Mouse (Mus musculus) layer of hippocampus, adult 8-10 months (tissue): ENCODE results near the gene Tcaf2. TPM values are rescaled to one million over a fixed set of nuclear protein-coding genes. Genes with fewer than 3 reads are reported as not detected.

Source experiments
- DNase-seq, 2 experiments: peaks; one replicate each; pipeline ENCODE4 v3.0.0; 2022; ENCODE audit warnings: low spot score in 2 of 2
- total RNA-seq, 4 experiments: library from RNA; stranded (reverse); gene quantifications; 2 replicates each; pipeline ENCODE4 v1.2.4; 2022

The Tcaf2 gene
- 1 to 10 TPM in 1 of 4 experiments, under 1 TPM in 3; 0.74 to 1.1 (median 0.89) TPM for total RNA-seq

DNA sequence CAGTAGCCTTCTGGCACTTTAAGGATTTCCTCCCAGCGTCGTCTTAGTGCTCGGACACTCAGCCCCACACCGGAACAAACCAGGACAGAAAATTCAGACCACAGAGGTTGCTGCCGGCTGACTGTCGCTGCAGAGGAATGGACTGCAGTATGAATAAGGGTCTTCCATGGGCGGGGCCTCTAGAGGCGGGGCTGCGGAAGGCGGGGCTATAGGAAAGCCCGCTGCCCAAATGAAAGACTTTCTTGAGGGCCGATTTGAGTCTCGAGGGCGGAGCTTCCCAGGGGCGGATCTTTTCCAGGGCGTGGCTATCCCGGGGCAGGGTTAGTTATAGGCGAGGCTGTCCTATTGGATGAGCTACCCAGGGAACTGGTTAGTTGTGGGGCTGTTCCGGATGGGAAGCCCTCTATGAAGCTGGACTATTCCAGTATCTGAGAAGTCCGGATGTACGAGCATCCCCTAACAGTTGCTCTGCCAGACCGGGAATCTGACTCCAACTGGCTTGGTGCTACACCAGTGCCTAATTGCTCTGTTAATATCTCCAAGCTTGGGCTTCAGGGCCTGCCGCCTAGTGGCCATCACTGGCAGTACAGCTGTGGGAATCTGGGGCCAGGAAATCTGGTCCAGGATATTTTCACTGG, at the start of gene Tcaf2:
Tcaf2 (minus strand) TSS at position 343 of the 638 bp plus-strand sequence.
- peak; percentile 28 to 63 for DNase-seq

DNA sequence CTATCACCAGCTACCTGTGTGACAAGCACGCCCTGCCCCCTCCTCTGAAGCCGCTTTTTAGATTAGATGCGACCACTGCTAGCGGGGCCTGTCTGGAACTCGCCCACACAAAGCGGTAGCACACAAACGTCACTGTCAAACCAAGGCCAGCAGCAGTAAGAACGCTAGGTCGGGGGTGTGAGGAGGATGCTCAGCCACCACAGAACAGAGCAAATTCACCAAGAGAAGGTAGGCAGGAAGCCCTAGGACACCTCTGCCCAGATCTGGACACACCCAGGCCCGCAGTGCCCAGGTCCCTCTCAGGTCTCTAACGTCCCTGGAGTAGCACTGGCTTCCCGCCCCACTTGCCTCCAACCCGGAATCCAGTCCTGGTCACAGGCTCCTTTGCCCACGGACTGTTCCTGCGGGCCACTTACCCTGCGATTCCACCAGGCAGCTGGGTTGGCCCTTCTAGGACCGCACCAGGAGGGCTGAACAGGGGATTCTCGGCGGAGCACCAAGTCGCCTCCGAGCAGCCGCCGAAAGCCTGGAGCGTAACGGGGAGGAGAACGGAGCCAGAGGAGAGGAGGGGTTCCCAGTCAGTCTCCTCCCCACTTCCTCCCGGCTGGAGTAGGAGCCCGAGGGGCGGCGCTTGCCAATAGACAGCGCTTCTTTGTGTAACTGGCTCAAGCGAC, 47.6 kb upstream of the Tcaf2 start:
- DNase-seq: peak; percentile 78 to 80

DNA sequence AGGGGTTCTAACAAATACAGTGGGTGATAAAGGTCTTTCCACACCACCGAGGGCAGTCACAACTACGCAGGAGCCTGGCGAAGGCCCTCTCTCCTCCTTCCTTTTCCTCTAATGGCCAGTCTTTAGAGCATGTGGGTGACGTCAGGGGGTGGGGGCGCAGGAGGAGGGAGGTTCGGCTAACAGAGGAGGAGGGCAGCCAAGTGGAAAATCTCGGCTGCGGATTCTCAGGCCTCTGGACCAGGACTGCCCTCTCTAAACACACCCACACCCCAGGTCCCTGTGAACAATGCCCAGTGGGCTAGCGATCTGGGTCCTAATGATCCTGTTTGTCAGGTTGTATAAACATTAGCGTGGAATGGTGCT, 47.1 kb upstream of the Tcaf2 start:
- peak; percentile 65 to 77 for DNase-seq

DNA sequence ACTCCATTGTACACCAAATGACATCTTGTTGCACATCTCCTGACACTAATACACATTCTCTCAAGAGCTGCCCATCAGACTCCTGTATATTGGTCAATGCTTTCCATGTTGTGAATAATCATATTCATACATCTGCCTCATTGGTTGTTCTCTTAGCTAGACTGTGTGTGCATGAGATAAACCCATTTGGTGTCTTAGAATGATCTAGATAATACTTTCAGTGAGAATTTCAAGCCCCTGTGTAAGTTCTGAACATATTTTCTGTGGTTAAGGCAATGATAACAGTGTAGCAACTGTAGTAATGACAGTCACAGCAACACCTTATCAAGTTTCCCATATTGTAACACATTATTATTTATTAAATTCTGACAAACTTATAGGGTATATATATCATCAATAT, 44.7 kb upstream of the Tcaf2 start:
- no peak for DNase-seq

DNA sequence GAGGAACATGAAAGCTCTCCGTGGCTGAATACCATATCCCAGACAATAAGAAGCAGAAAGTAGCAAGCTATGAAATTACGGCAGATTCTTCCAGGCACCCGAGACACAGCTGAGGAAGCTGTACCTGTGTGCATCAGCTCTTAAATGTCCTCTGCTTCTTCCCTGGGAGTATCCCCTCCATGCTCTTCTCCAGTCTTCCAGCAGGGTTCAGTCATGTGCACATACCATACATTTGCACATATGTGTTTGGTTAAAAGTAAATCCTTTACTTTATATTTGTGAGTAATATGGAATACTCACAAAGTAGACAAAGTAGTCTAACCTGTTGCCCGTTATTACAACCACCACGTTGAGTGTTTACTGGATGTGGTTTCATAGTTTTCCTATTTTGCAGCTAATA, 42.9 kb upstream of the Tcaf2 start:
- no peak for DNase-seq

DNA sequence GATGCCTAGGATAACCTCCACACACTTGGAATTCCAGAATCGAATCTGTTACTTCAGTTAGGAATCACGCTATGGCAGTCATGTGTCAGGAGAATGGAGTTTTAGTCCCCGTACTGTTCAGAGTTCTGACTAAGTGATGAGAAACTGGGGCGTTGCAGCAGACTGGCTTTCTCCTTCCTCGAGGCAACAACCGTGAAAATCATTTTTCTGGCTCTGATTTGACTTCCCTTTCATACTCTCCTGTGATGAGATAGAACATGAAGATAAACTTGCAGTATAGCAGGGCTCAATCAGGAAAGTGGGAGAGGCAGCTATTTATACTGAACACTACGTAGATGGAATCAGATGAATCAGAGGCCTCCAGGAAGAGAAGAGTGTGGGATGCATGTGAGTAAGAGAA, 35.0 kb upstream of the Tcaf2 start:
- no peak for DNase-seq

DNA sequence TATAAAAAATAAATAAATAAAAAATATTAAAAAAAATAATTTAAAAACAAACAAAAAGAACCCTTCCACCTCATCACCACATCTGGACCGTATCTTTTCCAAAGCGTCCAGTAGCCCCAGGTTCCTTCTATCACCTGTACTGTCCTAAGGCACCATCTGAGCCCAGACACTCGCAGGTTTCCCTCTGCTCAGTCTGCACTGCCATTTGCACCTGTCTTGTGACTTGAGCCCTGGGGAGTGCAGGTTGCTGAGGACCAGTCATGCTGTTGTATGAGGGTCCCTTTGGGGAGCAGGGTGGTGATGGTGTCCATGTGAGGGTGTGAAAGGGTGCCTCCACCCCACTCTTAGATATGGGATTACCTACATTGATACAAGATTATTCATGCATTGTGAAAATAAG, 31.0 kb upstream of the Tcaf2 start:
- no peak for DNase-seq

DNA sequence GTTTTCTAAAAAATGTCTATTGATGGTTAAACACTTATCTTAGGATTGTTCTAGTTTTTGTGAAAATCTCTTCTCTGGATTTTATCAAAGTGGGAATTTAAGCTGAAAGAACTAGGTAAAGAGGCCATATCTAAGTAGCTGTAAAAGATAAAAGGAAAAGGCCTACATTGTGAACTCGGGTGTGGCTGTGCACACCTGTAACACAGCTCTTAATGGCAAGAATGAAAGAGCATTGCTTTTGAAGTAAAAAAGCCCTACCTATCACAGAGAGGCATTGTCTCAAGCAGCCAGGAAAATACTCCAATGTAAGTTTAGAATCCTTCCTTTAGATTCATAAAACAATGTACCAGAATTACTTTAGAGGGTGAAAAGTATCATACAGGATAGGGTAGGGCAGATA, 26.7 kb upstream of the Tcaf2 start:
- DNase-seq: no peak

DNA sequence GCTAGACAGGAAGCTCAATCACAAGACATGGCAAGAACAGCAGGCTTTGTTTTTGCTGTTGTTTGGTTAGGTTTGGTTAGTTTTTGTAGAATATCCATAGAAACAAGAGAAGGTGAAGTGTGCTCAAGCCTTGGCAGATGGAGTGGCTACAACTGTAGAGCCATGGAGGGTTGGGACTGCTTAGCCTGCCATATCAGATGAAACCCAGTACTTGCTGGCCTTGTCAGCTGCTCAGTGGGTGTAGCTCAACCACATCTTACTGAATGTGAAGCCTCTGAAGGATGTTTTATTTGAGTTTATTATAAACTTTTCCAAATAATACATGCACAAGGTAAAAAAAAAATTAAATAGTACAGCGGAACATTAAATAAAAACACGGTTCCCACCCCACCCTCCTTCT, 22.7 kb upstream of the Tcaf2 start:
- DNase-seq: no peak

DNA sequence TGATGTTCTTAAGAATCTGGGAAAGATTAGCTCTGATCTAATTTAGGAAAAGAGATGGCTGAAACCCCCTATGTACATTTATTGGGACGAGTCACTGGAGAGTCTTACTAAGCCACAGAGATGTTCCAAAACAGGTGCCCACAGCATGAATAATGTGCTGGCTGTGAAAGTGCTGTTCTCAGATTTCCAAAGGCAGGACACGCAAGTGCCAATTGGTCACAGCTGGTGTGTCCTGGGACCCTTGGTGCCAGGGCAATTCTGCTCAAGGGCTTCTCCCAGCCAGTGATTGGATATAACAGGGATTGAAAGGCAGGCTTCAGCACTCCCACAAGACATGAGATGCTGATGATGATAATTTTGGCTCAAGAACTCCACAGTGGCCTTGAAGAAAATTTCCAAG, 16.7 kb upstream of the Tcaf2 start:
- no peak for DNase-seq

DNA sequence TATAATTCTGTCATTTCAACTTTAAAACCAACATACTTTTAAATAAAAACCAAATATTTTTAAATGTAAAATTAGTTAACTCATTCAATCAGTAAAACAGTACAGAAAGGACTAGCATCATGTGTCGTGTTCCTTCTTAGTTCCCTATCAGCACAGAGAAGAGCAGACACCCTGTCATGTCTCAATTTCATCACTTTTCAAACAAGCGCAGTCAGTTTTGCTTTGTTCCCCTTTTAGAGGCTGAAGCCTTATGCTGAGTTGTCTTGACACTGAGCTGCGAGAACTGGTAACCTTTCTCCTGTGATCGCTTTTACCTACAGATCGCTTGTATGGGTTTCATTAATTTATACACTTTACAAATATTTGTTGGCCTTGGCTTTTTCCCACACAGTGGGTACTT, 10.7 kb downstream of the Tcaf2 start:
- no peak for DNase-seq

DNA sequence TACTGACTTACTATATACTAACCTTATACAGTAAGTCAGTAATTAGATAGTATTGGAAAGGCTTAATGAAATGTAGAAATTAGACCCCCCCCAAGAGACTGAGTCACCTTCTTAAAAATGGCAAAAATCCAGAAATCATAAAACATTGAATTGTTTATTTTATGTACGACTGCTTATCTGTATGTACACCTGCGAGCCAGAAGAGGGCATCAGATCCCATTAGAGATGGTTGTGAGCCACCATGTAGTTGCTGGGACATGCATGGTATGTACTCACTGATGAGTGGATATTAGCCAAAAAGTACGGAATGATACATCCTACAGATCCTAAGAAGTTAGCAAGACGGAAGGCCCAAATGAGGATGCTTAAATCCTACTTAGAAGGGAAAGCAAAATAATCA, 13.7 kb downstream of the Tcaf2 start:
- no peak for DNase-seq

DNA sequence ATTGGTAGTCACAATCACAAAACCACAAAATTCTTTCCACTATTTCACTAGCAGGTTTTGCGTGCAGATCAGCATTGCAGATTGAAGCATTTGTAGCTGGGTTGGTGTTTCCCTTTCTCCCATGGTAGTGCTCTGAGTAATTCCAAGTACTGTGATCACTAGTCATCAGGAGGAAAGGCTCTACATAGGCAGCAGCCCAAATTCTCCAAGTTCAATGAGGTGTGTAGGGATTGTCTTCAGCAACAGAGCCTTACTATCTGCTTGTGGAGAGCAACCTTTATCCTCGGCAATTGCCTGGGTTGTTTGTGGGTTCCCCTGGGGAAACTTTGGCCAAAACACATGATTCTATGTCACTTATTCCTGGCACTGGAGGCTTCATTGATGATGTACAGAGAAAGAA, 28.1 kb downstream of the Tcaf2 start:
- DNase-seq: no peak

DNA sequence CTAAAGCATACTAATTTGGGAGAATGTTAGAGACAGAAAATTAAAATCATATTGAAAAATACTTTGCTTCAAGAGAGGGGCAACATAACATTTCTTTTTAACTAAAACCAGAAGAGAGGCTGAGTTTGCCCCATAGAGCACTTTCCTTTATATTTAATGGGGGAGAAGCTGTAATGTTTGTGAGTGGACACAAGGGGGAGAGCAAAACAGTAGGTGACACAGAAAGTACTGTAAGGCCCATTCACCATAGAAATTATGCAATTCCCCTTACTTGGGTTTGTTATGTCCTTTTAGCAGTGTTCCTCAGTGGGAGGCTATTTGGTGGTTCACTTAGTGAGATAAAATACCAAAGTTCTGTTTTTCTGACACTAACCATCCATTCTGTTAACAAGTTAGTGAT, 32.8 kb downstream of the Tcaf2 start:
- DNase-seq: no peak

DNA sequence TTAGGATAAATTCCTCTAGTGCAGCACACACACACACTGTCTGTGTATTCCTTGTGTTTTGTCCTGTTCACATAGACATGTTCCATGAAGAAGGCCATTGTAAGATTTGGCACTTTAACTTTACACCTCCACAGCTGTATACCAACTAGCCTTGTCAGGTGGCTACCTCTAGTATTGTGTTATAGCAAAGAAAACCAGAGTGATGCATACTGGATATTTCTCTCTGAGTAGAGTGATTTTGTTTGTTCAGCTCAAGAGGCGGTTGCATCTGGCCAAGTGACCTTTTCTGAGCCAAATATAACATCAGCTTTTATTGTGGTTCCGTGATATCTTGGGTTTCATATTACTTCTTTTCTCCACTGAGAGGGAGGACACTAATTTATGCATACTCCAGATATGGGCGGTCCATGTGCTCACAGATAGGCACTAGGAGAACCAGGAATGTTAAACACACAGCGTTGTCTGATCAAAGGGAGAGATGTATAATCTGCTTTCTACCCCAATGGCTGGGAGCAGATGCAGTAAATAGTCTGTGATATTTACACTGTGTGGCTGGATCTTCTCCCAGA, 34.0 kb downstream of the Tcaf2 start:
- DNase-seq: no peak

DNA sequence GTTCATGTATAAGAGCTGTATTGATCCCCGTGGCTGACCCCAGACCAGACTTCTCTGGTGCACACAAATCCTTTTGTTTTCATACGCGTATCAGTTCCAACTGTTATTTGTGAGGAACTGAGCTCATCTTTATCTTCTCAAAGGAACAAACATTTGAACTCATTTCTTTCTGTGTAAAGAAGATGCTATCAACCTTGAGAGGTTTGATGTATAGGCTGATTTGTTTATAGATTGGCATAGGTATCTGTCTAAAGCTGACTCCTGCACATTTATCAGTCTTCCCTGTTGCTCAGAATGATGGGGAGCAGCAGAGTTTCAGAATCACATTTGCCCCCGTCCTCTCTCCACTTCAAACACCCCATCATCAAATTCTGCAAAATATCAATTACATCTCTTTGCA, 47.5 kb downstream of the Tcaf2 start, which contains the start of gene Tcaf3:
Tcaf3 (minus strand) TSS at position 101 of the 400 bp plus-strand sequence.
- no peak for DNase-seq

DNA sequence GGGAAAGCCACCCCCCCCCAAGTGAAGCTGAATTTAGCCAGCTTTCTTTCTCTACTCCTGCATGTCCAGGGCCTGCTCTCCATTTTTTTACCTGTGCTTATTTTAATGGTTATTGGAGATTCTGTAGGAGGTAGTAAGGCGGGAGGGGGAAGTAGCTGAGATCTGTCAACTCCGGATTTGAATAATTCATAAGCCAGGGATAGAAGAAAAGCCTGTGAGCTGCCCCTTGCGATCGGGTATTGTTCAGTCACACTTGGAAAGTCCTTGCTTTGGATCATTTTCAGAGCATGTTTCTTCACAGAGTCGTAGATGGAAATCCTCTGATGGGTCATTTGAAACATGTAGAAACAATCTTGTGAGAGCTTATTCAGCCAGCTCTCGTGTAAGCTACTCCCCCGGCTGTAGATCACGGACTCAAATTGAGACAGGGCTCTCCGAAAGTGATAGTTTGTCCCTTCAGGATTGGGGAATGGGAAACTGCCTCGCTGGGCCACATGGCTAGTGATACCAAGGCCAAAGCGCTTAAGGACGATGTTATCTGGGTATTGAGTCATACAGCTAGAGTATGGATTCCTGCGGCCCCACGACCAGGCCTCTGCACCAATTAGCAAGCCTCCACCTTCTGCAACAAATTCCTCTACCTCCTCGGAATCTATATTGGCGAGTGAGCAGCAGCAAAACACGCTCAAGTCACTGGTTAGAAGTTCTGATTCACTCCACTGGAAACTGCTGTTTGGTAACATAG, 51.7 kb downstream of the Tcaf2 start:
- no peak for DNase-seq

DNA sequence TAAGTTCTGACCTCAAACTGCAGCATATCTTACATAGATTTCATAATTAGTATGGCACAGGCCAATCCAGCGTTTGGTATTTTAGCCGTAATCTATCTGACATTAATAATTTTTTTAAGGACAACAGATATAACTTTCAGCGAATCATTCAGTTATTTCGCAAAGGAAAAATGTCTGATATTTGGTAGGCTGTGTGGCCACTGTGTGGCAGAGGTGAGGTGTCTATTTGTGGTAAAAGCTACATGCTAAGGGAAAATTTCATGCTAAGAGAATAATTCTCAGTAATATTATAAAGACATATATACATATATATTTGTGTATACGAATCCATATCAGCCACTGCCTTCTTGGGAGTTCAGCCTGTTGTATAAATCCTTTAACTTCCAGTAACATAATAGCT, 58.5 kb downstream of the Tcaf2 start:
- DNase-seq: no peak

DNA sequence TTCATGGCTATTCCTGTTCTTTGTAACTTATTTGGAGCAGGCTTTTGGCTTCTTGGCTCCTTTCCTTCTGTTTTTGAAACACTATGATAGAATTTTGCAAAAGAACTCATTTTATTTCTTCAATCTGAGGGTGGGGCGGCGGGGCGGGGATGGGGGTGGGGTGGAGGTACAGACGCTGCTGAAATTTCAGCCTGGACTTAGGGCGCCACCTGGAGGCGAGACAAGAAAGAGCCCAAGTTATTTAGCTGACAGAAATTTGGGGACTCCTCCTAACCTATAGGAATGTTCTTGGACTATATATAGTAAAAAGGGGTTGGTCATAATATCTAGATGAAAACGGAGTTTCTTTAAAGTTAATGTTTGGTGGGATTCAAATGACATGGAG, 61.6 kb downstream of the Tcaf2 start:
- DNase-seq: peak; percentile 10 to 46

DNA sequence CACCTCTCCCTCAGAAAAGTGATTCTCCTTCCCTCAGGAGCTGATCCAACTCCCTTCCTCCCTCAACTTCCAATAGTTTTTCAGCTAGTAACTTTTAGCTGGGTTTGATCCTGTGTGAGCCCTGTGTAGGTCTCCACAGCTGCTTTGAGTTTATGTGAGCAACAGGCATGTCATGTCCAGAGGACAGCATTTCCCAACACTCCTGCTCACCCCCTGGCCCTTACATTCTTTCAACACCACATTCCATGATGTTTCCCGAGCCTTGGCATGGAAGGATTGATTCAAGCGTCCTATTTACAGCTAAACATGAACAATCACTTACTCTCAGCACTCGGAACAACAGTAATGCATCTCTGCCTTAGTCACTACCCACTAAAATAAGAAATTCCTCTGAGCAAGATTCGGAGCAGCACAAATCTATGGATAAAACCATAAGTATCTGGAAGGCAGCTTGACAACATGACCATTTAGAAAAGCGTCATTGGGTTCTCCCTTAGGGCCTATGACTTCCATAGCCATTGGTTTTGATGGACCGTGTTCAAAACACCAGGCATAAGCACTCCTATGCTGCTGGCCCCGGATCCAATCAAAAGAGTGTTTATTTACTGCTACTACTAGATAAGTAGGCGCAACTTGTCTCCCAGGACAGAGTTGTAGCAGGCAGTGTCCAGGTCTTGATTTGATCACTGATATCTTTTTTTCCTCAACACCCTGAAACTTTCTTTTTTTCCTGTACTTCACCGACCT, 62.1 kb downstream of the Tcaf2 start:
- no peak for DNase-seq

DNA sequence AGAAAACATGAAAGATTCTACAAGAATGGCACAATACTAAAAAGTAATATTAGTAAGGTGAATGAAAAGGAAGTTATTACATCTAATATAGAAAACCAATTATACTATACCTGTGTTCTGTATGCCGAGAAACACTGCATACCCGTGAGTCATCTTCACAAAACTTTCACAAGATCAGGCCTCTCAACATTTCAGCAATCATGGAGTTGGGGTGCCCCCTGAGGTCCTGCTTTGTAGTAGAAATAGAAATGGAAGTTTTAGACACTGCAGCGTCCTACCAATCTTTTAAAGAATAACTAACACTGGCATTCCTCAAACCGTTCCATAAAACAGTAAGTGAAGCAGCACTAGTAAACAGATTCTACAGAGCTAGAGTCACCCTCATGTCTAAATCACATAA, 66.4 kb downstream of the Tcaf2 start:
- no peak for DNase-seq

DNA sequence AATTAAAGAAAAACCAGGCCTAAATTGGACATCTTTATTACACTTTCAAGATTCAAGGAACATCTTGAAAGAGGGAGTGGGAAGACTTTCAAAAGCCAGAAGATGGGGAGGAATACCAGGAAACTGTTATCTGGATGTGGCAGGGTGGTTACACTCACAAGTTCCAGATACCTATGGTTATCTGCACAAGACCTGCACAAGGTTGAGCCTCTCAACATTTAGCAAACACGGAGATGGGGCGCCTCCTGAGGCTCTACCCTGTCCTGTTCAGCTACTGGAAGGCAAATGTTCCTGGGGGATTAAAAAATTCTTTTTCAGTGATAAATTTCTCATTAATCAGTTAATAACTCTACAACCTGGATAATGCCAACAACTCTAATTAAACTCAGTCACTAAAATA, 67.6 kb downstream of the Tcaf2 start:
- no peak for DNase-seq
